Mouse (Mus musculus) neural tube, embryonic 11.5 days (tissue): ENCODE data around the gene Nudt8. TPM values are rescaled to one million over a fixed set of nuclear protein-coding genes. Genes with fewer than 3 reads are reported as not detected.
"Not testable (repeated sequence)": the region's sequence is repeated elsewhere in the genome, so short reads cannot be mapped to it uniquely, and the experiment has no call there.

Experiments used
- ATAC-seq: fragments of 200-750 bp; cut with Nextera tagmentation; 2 replicates; pipeline ENCODE4 v1.8.0; 2017; ENCODE audit warnings: moderate number of reproducible peaks, mild to moderate bottlenecking, moderate TSS enrichment, moderate library complexity; ENCODE audit not compliant: insufficient read depth, low FRiP score, low TSS enrichment
- DNase-seq: peaks from one replicate; pipeline ENCODE4 v3.0.0-alpha.2; 2015; ENCODE audit warnings: low spot score
- H3K27ac ChIP-seq: fragments of 300-500 bp; sonication (generic); 2 replicates; pipeline ENCODE4 v1.5.1; 2014; ENCODE audit warnings: low read depth, mild to moderate bottlenecking, low read length
- H3K27me3 ChIP-seq: fragments of 300-500 bp; sonication (generic); 2 replicates; pipeline ENCODE4 v1.6.1; 2014; ENCODE audit warnings: mild to moderate bottlenecking, low read length, mixed read lengths; ENCODE audit not compliant: control insufficient read depth, insufficient read depth
- H3K36me3 ChIP-seq: fragments of 300-500 bp; sonication (generic); 2 replicates; pipeline ENCODE4 v1.6.1; 2014; ENCODE audit warnings: mild to moderate bottlenecking, low read length, moderate library complexity, mixed read lengths; ENCODE audit not compliant: control insufficient read depth, insufficient read depth
- H3K4me1 ChIP-seq: fragments of 300-500 bp; sonication (generic); 2 replicates; pipeline ENCODE4 v1.6.1; 2014; ENCODE audit warnings: low read length, mixed read lengths; ENCODE audit not compliant: control insufficient read depth, insufficient read depth
- H3K4me2 ChIP-seq: fragments of 300-500 bp; sonication (generic); 2 replicates; pipeline ENCODE4 v1.6.1; 2014; ENCODE audit warnings: low read depth, mild to moderate bottlenecking, moderate library complexity
- H3K4me3 ChIP-seq: fragments of 300-500 bp; sonication (generic); 2 replicates; pipeline ENCODE4 v1.5.1; 2014; ENCODE audit warnings: low read depth, low read length
- H3K9ac ChIP-seq: fragments of 300-500 bp; sonication (generic); 2 replicates; pipeline ENCODE4 v1.6.1; 2014; ENCODE audit warnings: mild to moderate bottlenecking, low read length
- H3K9me3 ChIP-seq: fragments of 300-500 bp; sonication (generic); 2 replicates; pipeline ENCODE4 v1.6.1; 2016; ENCODE audit warnings: low read length; ENCODE audit not compliant: control insufficient read depth
- WGBS: fragments of 180-500 bp; shearing (Covaris S2); extraction: QIAGEN DNeasy Blood & Tissue Kit; methylation state at CpG from one replicate; pipeline ENCODE4 v1.1.7; 2014; 5-methylcytosine and 5-hydroxymethylcytosine counted together
- polyA plus RNA-seq: library from polyadenylated mRNA; unstranded; fragments of >200 nt; fragmentation: Nextera tagmentation; extraction: Ambion mirVana; gene quantifications from 2 replicates; pipeline ENCODE4 v1.2.1, GENCODE M21; 2014

Gene Nudt8
- polyA plus RNA-seq, 1 experiment from 2014 or later: 20.8 TPM

GRCm38 (mm10) chr19:4033742-4034141 is 33.4 kb downstream of the Nudt8 start:
- no peaks in the 10 kb centered on the region for H3K27me3 ChIP-seq
- no peak overlapping the region for H3K9ac ChIP-seq
- no peak overlapping the region for H3K4me2 ChIP-seq
- H3K36me3 ChIP-seq: no peaks in the 10 kb centered on the region
- H3K4me1 ChIP-seq: no peaks in the 10 kb centered on the region
- H3K9me3 ChIP-seq: no peaks in the 10 kb centered on the region
- H3K27ac ChIP-seq: no peak overlapping the region
- ATAC-seq: no peak
- WGBS: 75% methylated on average over 5 of the region's 5 CpGs
- DNase-seq: no peak
- no peak overlapping the region for H3K4me3 ChIP-seq

- whole genome bisulfite sequencing: 78% methylated on average over 12 of the region's 12 CpGs
- ATAC-seq (no peak), DNase-seq (peak; percentile 31)
- no peak overlapping the region for H3K9ac ChIP-seq
- no peak overlapping the region for H3K27ac ChIP-seq
- H3K27me3 ChIP-seq: no peaks in the 10 kb centered on the region
- H3K36me3 ChIP-seq: no peaks in the 10 kb centered on the region
- no peak overlapping the region for H3K4me3 ChIP-seq
- no peaks in the 10 kb centered on the region for H3K9me3 ChIP-seq
- no peak overlapping the region for H3K4me2 ChIP-seq
- no peaks in the 10 kb centered on the region for H3K4me1 ChIP-seq
Measured at GRCm38 (mm10) chr19:4036327-4037045, 36.1 kb downstream of the Nudt8 start.

GRCm38 (mm10) chr19:4037154-4037787 is 36.9 kb downstream of the Nudt8 start:
- H3K36me3 ChIP-seq, H3K9me3 ChIP-seq, DNase-seq, ATAC-seq, H3K4me1 ChIP-seq, H3K27me3 ChIP-seq: not testable (repeated sequence)
- Histone ChIP-seq H3K9ac (peak overlapping the region; percentile 74), H3K4me3 (peak overlapping the region; percentile 51), H3K4me2 (peak overlapping the region; percentile 57), H3K27ac (0 out of 2 replicates have a peak overlapping the region, but pooled peaks have one; percentile 1)
- 32% methylated on average over 6 of the region's 8 CpGs for WGBS

GRCm38 (mm10) chr19:4037788-4038232 is 37.4 kb downstream of the Nudt8 start, which contains the start of gene Gstp1:
TSS of gene Gstp1 (minus strand) at chr19:4037985.
- Histone ChIP-seq H3K9ac (peak within 1 kb of the TSS; percentile 74), H3K36me3 (no peaks in the 10 kb centered on the region), H3K4me3 (peak within 1 kb of the TSS; percentile 51), H3K4me1 (no peaks in the 10 kb centered on the region), H3K27ac (peak within 1 kb of the TSS; percentile 1; the same call in 1 of the 2 replicates), H3K4me2 (peak within 1 kb of the TSS; percentile 57), H3K27me3 (no peaks in the 10 kb centered on the region), H3K9me3 (no peaks in the 10 kb centered on the region)
- under 1% methylated on average over 26 of the region's 26 CpGs for WGBS
- ATAC-seq (peak; percentile 61), DNase-seq (peak; percentile 84)

GRCm38 (mm10) chr19:4040941-4041340 is 40.6 kb downstream of the Nudt8 start:
- not testable (repeated sequence) for H3K36me3 ChIP-seq, H3K9me3 ChIP-seq, H3K4me1 ChIP-seq, H3K4me3 ChIP-seq, H3K9ac ChIP-seq, H3K27ac ChIP-seq, H3K27me3 ChIP-seq, DNase-seq, ATAC-seq, H3K4me2 ChIP-seq
- WGBS: 88% methylated on average over 5 of the region's 5 CpGs

- H3K4me2 ChIP-seq, H3K9me3 ChIP-seq, ATAC-seq, DNase-seq, H3K27me3 ChIP-seq, H3K4me1 ChIP-seq, H3K27ac ChIP-seq, H3K4me3 ChIP-seq, H3K9ac ChIP-seq, H3K36me3 ChIP-seq: not testable (repeated sequence)
- WGBS: 89% methylated on average over 3 of the region's 4 CpGs
Measured at GRCm38 (mm10) chr19:4041500-4041899, 41.1 kb downstream of the Nudt8 start.

- no peak for ATAC-seq
- DNase-seq: no peak
- Histone ChIP-seq H3K4me2 (no peak overlapping the region), H3K9me3 (no peaks in the 10 kb centered on the region), H3K27ac (no peak overlapping the region), H3K9ac (no peak overlapping the region), H3K36me3 (no peaks in the 10 kb centered on the region), H3K4me1 (no peaks in the 10 kb centered on the region), H3K4me3 (no peak overlapping the region), H3K27me3 (no peaks in the 10 kb centered on the region)
- 85% methylated on average over 14 of the region's 14 CpGs for WGBS
Measured at GRCm38 (mm10) chr19:4042124-4042523, 41.7 kb downstream of the Nudt8 start.

DNA sequence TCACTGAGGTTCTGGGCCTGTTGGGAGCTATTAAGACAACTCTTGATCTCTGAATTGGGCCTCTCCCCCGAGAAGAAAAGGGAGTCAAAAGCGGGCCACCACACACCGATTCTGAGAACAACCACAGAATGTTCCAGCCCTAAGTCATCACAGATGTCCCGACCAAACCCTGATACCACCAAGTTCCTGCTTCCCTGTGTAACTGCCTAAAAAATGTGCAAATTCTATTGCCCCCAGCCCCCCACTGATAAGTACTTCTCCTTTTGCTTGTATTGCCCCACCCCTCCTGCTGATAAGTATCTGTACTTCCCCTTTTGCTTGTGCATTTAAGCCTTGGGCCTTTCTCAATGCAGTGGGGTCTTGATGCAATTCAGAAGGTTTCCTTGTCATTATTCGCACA is 43.7 kb downstream of the Nudt8 start:
- H3K27ac ChIP-seq, H3K9ac ChIP-seq, H3K27me3 ChIP-seq, DNase-seq, H3K36me3 ChIP-seq, H3K4me1 ChIP-seq, H3K4me3 ChIP-seq, H3K4me2 ChIP-seq, ATAC-seq, H3K9me3 ChIP-seq: not testable (repeated sequence)
- 89% methylated on average over 5 of the region's 5 CpGs for WGBS
